Mouse (Mus musculus) activated CD4-positive, CD25-positive, alpha-beta regulatory T cell, adult 4 months (primary cell): ENCODE measurements around the gene Pafah1b3. TPM values are rescaled to one million over a fixed set of nuclear protein-coding genes. Genes with fewer than 3 reads are reported as not detected.
A peak's percentile ranks its signal among the peaks of the same experiment; 100 is the strongest.

ENCODE experiments used
- ATAC-seq: one replicate; pipeline ENCODE4 v1.8.0; 2017
- polyA plus RNA-seq, 2 experiments: library from polyadenylated mRNA; unstranded; fragments of 100-300 nt; shearing (Covaris generic); gene quantifications; one replicate each; pipeline ENCODE4 v1.2.1; 2017

Gene Pafah1b3
- polyA plus RNA-seq, 2 experiments from 2014 or later, result 16.8 to 30.7 TPM

DNA sequence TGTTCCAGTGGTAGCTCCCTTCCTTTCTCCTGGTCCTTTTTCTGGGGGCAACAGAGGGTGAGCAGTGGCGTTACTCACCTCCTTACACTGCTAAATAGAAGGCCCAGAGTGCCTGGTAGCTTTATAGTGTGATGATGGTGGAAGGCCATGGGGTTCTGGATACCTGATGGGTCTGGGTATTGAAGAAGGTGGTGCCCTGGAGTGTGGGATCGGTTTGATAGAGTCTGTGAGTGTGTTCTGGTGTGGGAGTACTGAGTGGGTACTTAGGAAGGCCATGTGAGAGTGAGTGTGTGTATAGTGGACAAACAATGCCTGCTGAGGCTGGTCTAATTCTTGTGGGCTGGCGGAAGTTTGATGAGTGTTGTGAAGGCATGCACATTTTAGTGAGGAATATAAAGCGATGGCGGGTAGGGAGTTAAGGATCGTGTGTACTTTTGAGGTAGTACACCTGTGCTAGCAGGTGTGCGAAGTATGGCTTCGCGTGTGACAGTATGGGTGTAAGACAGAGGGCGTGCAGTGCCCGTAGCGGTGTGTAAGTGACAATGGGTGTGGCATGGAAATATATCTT, 16.5 kb downstream of the Pafah1b3 start:
- ATAC-seq, result peak; percentile 9

DNA sequence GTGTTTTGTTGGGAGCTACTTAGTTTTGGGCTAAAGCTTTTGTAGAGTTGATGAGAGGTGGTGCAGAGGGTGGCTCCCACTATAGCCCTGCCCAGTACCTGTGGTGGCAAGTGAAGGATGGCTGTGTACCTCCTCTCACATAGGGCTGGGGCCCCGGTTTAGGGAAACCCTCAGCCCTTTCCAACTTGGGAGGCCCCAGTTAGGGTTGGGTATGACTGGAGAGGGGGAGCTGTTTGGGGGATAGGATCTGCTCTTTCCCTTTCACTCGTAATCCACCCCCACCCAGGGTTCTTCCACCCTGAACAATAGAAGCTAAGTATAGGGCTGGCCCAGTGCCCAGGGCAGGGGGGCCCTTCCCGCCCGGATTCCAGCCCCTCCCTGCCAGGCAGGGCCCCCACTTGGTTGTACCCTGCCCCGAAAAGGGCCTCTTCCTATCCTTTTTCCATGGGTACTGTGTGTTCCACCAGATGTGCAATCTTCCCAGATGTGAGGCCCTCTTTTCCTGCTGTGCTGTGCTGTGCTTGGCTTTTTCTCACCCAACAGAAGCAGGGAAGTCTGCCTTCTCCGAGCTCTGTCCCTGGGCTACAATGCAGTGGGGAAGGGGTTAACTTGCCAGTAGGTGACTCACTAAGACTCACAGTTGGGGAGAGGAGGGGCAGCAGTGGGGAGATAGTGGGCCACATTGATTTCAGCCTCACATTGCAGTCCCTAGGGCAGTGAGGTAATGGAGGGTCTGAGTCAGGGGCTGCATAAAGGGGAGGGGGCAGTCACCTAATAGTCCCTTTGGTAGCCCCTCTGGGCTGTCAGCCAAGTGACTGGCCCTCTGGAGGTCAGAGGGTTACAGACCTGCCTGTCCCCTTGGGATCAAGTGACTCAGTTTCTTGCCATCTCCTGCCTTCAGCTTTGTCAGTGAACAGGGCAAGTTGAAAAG, 17.7 kb downstream of the Pafah1b3 start:
- no peak for ATAC-seq

DNA sequence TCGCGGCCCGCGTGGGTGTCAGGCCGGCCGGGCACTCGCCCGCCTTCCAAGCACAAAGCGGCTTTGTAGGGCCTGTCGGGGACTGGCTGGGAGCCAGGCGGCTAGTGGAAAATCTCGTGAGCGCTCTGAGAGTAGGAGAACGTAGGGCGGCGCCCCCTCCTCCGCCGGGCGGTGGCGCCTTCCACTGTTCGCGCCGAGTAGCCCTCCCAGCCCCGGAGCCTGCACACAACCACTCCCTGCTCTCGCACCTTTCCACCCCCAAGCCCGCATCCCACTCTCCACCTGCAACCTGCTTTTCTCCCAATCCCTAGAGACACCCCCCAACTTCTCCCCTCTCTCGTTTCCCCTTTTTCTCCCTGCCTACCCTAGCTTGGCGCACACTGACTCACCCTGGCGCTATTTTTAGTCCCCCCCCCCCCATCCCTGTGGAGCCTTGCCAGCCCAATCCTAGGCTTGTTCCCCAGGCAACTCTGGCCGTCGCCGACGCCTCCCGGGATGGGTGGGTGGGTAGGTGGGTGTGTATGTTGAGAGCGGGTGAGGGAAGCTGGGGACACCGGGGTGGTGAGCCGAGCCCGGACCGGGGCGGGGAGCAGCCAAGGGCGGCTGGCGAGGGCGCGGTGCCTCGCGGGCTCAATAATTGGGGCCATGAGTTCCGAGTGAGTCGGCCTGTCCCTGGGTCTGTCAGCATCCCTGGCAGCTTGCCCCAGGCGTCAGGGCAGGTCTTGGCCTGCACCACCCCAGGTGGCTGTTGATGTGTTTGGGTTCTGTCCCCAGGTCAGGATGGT, 18.5 kb downstream of the Pafah1b3 start:
- ATAC-seq, result peak; percentile 14

DNA sequence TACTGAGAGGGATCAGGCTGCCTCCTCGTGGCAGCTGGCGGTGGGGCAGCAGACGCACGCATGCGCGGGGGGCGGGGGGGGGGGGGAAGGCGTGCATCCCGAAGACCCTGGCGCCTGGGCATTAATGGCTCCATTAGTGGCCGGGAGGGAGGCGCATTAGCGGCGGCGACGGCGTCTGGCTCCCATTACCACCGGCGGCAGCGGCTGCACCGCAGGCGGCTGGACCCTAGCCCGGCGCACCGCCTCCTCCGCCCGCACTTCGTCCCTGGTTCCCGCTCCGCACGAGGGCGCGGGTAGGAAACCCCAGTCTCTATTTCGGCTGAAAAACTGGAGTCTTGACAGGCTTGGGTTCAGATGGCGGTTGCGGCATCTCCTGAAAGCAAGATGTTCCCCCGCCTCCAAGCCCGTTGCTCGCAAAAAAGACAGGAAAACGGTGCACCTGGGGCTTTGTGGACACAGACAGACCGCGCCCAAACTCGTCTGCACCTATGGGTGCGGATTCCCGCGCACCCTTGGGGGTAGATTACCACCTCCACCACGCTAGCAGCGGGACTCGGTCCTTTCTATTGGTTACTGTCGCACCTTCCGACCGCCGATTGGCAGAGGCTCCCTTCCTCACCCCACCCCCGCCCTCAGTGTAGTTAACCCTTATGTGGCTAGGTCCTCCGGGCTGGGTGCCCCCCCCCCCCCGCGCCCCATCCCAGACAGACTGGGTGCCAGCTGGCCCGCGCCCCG, 19.3 kb downstream of the Pafah1b3 start:
- peak; percentile 74 for ATAC-seq

DNA sequence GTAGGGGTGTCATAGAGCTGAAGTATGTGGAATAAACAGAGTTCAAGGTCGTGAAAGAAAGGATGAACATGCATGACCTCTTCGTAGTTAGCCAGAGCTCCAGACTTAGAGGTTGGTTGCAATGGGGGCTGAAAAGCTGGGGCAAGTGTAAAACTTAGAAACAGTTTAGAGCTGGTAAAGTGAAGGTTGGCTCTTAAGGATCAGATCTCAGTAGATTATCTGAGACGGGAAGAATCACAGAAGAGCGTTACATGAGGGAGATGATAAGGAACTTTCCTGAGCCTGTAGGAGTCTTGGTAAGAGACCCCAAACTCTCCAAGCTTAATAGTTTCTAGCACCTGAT, 19.8 kb downstream of the Pafah1b3 start:
- ATAC-seq, result no peak

DNA sequence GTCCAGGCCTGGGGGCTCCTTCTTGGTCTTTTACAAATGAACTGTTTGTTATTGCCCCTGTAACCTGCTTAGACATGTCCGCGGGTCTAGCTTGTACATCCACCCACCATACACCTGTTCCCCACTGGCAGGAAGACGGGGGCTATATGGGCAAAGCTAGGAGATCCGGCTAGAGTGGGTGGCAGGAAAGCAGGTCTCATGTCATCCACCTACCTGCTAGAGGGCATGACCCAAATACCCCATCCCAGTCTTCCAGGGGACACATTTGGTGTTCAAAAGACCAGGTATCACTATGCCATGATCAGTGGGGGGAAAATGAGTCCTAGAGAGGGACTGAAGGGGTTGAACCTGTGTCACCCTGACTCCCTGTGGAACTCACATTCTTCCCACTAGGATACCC, 20.4 kb downstream of the Pafah1b3 start:
- ATAC-seq, result no peak

DNA sequence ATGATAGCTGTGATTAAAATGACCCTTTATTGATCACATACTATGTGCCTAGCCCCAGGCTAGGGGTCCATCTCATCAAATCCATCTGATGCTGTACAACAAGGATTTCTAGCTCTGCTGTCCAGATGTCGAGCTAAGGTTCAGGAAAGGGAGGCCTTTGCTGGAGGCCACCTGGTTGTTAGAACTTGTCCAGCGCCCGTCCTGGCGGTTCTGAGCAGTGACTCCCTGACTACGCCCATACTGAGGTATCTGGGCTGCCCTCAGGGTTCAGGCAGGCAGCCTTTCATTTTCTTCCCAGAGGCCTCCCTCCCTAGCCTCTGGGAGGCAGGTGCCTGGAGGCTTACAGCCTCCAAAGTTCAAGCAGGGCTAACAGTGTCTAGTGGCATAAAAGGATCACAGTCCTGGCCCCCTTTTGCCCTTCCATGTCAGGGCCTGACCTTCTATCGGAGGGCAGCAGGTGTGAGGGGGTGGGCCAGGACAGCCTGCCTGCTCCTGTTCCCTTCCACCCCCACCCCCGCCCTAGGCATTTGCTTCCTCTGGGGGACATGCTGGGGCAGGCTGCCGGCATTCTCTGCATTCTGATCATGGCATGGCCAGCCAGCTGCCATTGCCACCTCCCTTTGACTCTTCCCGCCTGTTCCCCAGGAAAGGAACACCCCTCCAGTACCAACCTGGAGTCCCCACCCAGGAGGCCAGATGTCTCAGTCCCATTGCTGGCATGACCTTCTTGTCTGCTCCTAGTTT, 22.1 kb downstream of the Pafah1b3 start:
- ATAC-seq, result no peak

DNA sequence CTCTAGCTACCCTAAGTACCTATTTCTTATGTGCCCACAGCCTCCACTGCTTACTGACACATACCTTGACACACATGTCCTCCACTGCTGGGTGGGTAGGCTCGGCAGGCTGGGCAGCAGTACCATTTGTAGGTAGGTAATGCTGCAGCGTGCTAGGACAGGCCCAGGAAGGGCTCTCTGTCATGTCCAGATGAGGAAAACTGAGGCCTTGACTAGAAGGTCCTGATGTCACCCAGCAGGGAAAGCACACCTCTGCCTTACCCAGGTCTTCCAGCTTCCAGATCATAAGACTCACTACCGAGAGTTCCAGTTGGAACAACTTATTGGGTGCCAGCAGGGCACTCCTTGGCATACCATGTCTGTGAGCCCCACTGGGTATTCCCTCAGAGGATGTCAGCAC, 22.8 kb downstream of the Pafah1b3 start:
- ATAC-seq, result no peak

DNA sequence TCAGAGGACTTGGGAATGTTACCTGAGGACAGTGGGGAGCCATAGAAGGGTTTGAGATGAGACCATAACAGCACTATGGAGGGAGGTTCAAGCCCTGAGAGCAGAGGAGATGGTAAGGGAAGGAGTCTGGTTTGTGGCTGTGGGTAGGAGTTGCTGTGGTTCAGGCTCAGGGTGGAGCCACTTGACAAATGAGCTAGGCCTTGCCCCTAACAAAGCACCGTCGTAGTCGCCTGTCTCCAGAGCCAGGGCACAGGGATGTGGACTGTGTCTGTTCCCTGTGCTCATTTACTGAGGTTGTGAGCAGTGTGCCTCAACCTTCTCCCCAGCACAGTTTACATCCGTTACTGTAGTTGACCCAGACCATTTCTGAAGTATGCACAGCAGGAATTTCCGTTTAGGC, 23.2 kb downstream of the Pafah1b3 start:
- ATAC-seq, result peak; percentile 47

DNA sequence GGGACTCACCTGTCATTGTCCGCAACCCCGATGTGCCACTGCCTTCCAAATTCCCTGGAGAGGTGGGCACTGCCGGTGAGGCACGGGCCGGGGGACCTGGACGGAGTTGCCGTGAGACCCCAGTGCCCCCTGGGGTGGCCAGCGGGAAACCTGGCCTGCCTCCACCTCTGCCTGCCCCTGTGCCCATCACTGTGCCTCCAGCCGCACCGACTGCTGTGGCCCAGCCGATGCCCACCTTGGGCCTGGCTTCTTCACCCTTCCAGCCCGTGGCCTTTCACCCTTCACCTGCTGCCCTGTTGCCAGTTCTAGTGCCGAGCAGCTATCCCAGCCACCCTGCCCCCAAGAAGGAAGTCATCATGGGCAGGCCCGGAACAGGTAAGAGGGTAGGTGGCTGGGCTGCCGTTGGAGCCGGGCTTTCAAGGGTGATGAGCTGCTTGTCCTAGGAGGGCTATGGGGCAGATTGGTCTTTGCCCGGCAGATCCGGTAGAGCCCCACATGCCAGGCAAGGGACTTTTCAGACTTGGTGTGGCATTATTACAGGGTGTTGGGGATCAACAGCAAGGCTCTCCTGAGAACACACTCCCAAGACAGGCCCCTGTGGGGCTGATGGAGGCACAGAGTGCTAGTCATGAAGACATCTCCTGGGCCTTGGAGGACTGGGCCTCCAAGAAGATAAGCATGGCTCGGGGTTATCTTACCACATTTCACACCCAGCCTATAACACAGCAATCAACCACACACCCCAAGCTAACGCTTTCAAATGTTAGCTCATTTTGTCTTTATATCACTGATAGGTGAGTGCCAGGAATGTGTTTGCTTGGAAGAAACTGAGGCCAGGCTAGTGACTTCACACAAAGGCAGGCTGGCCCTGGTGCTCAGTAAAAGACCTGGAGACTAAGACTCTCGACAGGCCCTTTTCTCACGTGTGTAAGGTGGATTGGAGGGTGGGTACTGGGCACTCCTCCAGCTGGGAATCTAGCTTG, 24.2 kb downstream of the Pafah1b3 start:
- ATAC-seq, result no peak

DNA sequence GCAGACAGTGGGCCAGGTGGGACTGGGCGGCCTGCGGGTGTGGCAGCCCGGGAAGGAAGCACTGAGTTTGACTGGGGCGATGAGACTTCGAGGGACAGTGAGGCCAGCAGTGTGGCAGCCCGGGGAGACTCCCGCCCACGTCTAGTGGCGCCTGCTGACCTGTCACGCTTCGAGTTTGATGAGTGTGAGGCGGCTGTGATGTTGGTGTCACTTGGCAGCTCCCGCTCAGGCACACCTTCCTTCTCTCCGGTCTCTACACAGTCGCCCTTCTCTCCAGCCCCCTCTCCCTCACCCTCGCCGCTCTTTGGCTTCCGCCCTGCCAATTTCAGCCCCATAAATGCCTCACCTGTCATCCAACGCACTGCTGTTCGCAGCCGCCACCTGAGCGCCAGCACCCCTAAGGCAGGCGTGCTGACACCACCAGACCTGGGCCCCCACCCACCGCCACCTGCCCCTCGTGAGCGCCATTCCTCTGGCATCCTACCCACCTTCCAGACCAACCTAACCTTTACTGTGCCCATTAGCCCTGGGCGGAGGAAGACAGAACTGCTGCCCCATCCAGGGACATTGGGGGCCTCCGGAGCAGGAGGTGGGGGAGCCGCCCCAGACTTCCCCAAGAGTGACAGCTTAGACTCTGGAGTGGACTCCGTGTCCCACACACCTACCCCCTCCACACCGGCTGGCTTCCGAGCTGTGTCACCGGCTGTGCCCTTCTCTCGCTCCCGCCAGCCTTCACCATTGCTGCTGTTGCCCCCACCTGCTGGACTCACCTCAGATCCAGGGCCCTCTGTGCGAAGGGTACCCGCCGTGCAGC, 25.1 kb downstream of the Pafah1b3 start:
- no peak for ATAC-seq

DNA sequence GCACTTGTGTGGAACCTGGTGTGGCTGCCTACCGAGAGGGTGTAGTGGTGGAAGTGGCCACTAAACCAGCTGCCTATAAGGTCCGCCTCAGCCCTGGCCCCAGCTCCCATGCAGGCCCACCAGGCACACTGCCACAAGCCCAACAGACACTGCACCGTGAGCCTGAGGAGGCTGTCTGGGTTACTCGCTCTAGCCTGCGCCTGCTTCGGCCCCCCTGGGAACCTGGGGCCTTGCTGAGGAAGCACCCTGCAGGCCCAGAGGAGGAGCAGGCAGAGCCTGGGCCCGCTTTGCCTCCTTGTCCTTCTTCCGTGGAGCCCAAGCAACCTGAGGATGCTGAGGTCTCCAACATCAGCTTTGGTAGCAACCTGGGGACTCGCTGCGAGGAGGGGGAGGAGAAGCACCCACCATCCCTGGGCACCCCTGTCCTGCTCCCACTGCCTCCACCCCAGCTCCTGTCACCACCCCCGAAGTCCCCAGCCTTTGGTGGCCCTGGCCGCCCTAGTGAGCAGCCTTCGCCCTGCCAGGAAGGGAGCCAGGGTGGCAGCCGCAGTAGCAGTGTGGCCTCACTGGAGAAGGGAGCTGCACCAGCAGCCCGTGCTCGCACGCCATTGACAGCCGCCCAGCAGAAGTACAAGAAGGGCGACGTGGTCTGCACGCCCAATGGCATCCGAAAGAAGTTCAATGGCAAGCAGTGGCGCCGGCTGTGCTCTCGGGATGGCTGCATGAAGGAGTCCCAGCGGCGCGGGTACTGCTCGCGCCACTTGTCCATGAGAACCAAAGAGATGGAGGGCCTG, 25.9 kb downstream of the Pafah1b3 start:
- ATAC-seq, result no peak

DNA sequence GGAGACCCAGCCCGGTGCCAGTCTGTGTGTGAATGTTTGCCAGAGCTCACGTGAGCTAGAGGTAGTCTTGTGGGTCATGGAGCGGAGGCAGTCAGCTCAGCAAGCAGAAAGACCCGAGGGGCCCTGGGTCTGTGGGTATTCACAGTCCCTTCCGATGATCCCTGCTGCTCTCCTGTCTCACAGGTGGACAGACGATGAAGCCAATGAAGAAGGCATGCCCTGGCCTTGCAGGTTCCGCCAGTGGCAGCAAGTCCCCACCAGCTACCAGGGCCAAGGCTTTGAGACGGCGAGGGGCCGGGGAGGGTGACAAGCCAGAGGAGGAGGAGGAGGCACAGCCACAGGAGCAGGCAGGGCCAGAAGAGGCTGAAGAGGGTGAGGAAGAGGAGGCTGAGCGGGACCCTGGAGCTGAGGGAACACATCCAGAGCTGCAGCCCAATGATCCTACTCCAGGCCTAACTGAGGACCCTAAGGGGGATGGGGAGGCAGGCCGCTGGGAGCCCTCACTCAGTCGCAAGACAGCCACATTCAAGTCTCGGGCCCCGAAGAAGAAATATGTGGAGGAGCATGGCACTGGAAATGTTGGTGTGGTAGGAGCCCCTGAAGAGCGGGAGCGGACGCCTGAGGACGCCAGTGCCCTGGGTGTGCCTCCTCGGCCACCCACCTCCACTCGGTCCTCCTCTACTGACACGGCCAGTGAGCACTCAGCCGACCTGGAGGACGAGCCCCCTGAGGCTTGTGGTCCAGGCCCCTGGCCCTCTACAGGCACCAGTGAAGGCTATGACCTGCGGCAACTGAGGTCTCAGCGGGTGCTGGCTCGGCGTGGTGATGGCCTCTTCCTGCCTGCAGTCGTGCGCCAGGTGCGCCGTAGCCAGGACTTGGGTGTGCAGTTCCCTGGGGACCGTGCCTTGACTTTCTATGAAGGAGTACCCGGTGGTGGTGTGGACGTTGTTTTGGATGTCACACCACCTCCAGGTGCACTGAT, 26.8 kb downstream of the Pafah1b3 start:
- ATAC-seq, result no peak

DNA sequence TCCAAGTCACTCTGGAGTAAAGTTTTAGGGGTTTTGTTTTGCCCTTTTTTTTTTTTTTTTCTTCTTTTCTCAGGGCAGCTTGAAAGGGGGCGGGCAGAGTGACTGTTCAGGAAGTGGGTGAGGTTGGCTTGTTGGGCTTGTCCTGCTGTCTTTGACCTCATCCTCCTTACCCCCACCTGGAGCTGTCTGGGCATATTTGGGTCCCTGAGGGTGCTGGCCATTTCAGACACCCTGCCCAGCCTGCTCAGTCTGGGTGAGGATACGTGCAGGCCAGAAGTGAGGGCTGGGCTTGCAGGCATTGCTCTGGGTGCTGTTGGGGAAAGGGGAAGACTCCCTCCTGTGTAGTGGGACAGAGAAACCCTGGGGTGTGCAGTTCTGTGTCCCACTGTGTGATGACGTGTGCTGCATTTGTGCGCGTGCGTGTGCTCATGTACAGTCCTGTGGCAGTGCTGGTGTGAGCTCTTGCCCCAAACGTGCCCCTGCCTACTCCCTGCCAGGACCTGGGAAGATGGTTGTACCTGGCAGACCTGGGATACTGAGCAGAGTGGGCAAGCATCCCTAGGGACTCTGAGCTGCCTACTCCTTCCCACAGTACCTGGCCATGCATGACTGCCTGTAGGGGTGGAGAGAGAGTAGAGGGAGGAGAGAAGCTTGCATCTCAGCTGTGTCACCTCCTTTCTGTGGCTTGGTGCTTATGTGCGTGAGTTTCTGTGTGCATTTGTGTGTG, 28.1 kb downstream of the Pafah1b3 start:
- ATAC-seq, result no peak

DNA sequence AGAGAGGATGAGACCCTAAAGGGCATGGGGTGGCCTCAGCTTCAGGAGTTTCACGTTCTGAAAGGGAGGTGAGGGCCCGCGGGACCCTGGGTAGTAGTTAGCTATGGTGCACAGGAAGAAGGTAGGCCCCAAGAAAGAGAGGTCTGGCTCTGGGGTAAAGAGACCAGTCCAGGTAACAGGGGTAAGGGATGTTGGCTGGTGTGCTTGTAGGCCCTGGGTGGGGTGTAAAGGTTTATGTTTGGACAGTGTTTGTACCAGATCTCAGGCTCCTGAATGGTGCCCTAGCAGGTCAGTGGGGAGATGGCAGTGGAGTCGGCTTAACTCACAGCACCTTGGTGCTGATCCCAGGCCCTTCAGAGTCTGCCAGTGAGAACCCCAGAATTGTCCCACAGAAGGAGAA, 28.8 kb downstream of the Pafah1b3 start:
- ATAC-seq, result no peak

DNA sequence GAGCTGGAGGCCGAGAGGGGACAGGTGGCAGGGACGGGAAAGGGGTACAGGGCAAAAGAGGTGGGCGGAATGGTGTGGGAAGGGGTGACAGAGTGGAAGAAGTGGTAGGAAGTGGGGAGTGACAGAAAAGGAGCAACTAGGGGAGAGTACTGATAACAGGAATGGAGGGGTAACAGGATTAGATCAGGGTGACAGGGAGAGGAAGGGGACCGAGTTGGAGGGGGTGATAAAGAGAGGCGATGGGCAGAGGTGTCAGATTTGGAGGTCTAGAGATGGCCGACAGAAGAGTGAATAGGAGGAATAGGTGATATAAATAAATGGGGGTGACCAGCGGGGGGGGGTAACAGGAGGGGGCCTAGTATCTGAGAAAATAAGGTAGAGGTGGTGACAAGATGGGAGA, 29.2 kb downstream of the Pafah1b3 start:
- ATAC-seq, result no peak
